Comparison of ENCODE assay signal across 8 mouse cellular contexts in the genomic region with DNA sequence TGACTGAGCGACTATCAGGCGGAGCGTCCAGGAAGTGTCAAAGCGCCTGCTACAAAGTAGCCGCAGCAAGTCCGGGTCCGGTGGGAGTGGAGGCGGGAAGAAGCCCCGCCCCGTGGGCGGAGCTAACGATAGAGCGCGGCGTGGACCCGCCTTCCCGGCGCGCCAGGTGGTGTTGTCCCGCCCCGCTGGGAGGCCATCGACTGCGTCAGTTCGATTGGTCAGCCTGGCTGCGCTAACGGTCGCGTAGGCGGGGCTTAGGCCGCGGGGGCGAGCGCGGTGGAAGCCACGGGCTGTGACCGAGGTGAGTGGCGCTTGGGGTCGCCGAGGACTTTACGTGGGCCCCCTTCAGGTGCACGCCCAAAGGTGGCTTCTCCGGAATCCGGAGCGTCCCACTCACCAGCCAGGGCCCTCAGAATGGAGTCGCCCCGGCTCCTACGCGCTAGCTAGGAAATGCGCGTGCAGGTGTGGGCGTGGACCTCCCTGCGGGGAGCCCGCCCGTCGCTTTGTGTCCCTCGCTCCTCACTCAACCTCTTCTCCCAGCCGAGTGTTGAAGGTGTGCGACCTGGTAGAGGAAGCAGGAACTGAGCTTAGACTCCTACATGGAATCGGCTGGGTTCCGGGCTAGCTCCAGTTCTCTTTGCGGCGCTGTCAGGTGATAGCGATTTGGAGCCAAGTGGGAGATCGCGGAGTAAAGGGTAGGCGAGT. TPM values are rescaled to one million over a fixed set of nuclear protein-coding genes. Genes with fewer than 3 reads are reported as not detected.
DNase-seq lines count a peak whose midpoint lies in the region; ATAC-seq lines count a peak whose summit lies in the region.

Cep70 (plus strand) TSS at position 178 of the 705 bp plus-strand sequence.

- ATAC-seq in intestine, embryonic 14.5 days (replicated peaks; ENCODE audit: low FRiP score, low TSS enrichment, low read depth), result peak; percentile 97

- H3K9ac ChIP-seq in intestine, embryonic 14.5 days (ENCODE audit: low read length), result peak within 1 kb of the TSS; percentile 69

- no peaks in the 10 kb centered on the region for H3K27me3 ChIP-seq in intestine, embryonic 14.5 days (replicated peaks; ENCODE audit: control insufficient read depth, insufficient read depth, low read length)

- no peaks in the 10 kb centered on the region for H3K9me3 ChIP-seq in intestine, embryonic 14.5 days (ENCODE audit: control insufficient read depth, low read length)

- intact Hi-C loops in gastrocnemius, postnatal 14 days (cut with DNase I; ENCODE audit: low total_unique reads), result loop anchor here (2.0 kb wide), 1 partner anchor 179 kb away; no protein-coding TSS in a partner anchor
- intact Hi-C loops in left cerebral cortex, postnatal 14 days (cut with DNase I), result loop anchor here (2.0 to 10.0 kb wide), 5 partner anchors 103 to 629 kb away; partner anchors contain the start of genes Faim, Nme9 and Pik3cb

- DNase-seq in adrenal gland, adult (ENCODE audit: inconsistent age in 2 of 2, low spot score in 1 of 2), result peak; percentile 98 to 99
- peak; percentile 97 for DNase-seq in embryo, embryonic 10.5 days (ENCODE audit: low spot score)
- DNase-seq in gastrocnemius, postnatal 14 days, result peak; percentile 93
- peak; percentile 95 for DNase-seq in intestine, embryonic 14.5 days (ENCODE audit: low spot score)
- DNase-seq in left cerebral cortex, postnatal 14 days (ENCODE audit: low spot score in 2 of 2), result peak; percentile 95
- peak; percentile 96 for DNase-seq in mesoderm, embryonic 11.5 days (ENCODE audit: low read depth, low spot score)
- peak; percentile 94 to 95 for DNase-seq in right cerebral cortex, postnatal 36 days (ENCODE audit: low spot score in 2 of 2)
- peak; percentile 94 for DNase-seq in yolk sac, embryonic 10.5 days (ENCODE audit: low spot score)

- peak within 1 kb of the TSS; percentile 84 for H3K4me3 ChIP-seq in intestine, embryonic 14.5 days (ENCODE audit: low read depth, low read length)

- peak within 1 kb of the TSS; percentile 68 for H3K27ac ChIP-seq in intestine, embryonic 14.5 days (ENCODE audit: low read depth)

- no peaks in the 10 kb centered on the region for H3K4me1 ChIP-seq in intestine, embryonic 14.5 days (replicated peaks; ENCODE audit: control insufficient read depth, insufficient read depth, low read length)

- peak within 1 kb of the TSS; percentile 71 for H3K4me2 ChIP-seq in intestine, embryonic 14.5 days (ENCODE audit: low read length)

- H3K36me3 ChIP-seq in intestine, embryonic 14.5 days (ENCODE audit: control insufficient read depth, insufficient read depth, low read length), result peaks cover 5% of the 10 kb centered on the region; the same call in 1 of the 2 replicates

- WGBS in intestine, embryonic 14.5 days, result 0% methylated on average over 65 of the region's 66 CpGs

RNA-seq across cellular contexts. Expression of gene Cep70, which starts in this region (rescaled TPM):
- total RNA-seq in gastrocnemius, postnatal 14 days (2021), result 1 to 10 TPM; 1.3 to 1.6 TPM
- 28.0 and 30.6 TPM in 2 replicates for polyA plus RNA-seq in intestine, embryonic 14.5 days (2014; fragmentation: Nextera tagmentation; extraction: Ambion mirVana)
- 10 to 100 TPM; 17.3 to 18.0 TPM for total RNA-seq in left cerebral cortex, postnatal 14 days (2021)

Comparison
In these comparisons a context has a peak if more than half of its experiments do, and no peak if none do; other contexts are left out.
1. Peak in every context shown above with its lines: DNase-seq, ATAC-seq, H3K4me3 ChIP-seq and H3K27ac ChIP-seq.
2. RNA of gene Cep70 (total RNA-seq): 17.3 to 18.0 TPM in left cerebral cortex, postnatal 14 days; 1.3 to 1.6 TPM in gastrocnemius, postnatal 14 days; every median in the first group is over 4 times any median in the second.